Mouse (Mus musculus) gastrocnemius, adult 2 months (tissue): Measurements from ENCODE around the gene Tha1. TPM values are rescaled to one million over a fixed set of nuclear protein-coding genes. Genes with fewer than 3 reads are reported as not detected.

ENCODE experiments used
- DNase-seq: peaks from one replicate; pipeline ENCODE4 v3.0.0; 2022
- H3K27ac ChIP-seq: fragments of 200-600 bp; 2 replicates; pipeline ENCODE4 v1.8.1; 2022; ENCODE audit warnings: mild to moderate bottlenecking
- H3K4me3 ChIP-seq: fragments of 200-600 bp; 2 replicates; pipeline ENCODE4 v1.8.1; 2022; ENCODE audit warnings: mild to moderate bottlenecking, moderate library complexity
- CTCF ChIP-seq: fragments of 200-600 bp; IDR thresholded peaks from 2 replicates; pipeline ENCODE4 v1.8.1; 2022; ENCODE audit warnings: antibody characterized with exemption, mild to moderate bottlenecking, moderate library complexity
- intact Hi-C: fragments of 180-260 bp; cut with DNase I; formaldehyde crosslinking; loops from one replicate; pipeline ENCODE4 v1.15.1; 2025
- total RNA-seq, 2 experiments: library from RNA; stranded (reverse); gene quantifications; 2 replicates each; pipeline ENCODE4 v1.2.3; 2021

The Tha1 gene
- total RNA-seq, 2 experiments from 2014 or later = 3.8 to 5.2 TPM

GRCm38 (mm10) chr11:117855975-117856374 lies 17.3 kb downstream of the Tha1 start:
- intact Hi-C loops = no loop called here
- H3K27ac ChIP-seq = no peak overlapping the region
- no peak overlapping the region for H3K4me3 ChIP-seq
- TF ChIP-seq CTCF = no peak
- no peak for DNase-seq

GRCm38 (mm10) chr11:117855360-117855759 lies 17.9 kb downstream of the Tha1 start:
- TF ChIP-seq CTCF = no peak
- intact Hi-C loops = no loop called here
- no peak overlapping the region for H3K27ac ChIP-seq
- DNase-seq = no peak
- no peak overlapping the region for H3K4me3 ChIP-seq

GRCm38 (mm10) chr11:117854241-117854640 lies 19.0 kb downstream of the Tha1 start:
- no peak overlapping the region for H3K4me3 ChIP-seq
- no peak overlapping the region for H3K27ac ChIP-seq
- TF ChIP-seq CTCF = no peak
- DNase-seq = no peak
- intact Hi-C loops = no loop called here

GRCm38 (mm10) chr11:117852875-117853274 lies 20.4 kb downstream of the Tha1 start:
- DNase-seq = no peak
- H3K4me3 ChIP-seq = no peak overlapping the region
- TF ChIP-seq CTCF = no peak
- no peak overlapping the region for H3K27ac ChIP-seq
- intact Hi-C loops = no loop called here

- H3K27ac ChIP-seq = peak within 1 kb of the TSS; percentile 94
- peak; percentile 97 for DNase-seq
- intact Hi-C loops = no loop called here
- TF ChIP-seq CTCF = no peak
- peak within 1 kb of the TSS; percentile 82 for H3K4me3 ChIP-seq
Observed at GRCm38 (mm10) chr11:117848985-117849671, 24.2 kb downstream of the Tha1 start, which contains the start of gene Birc5. Gene Birc5, plus strand, starts transcription at chr11:117849251.

GRCm38 (mm10) chr11:117848271-117848984 lies 24.9 kb downstream of the Tha1 start:
- Histone ChIP-seq H3K4me3 (peak overlapping the region; percentile 82), H3K27ac (peak overlapping the region; percentile 94)
- TF ChIP-seq CTCF = no peak
- no peak for DNase-seq
- intact Hi-C loops = no loop called here

- DNase-seq = no peak
- peak overlapping the region; percentile 94 for H3K27ac ChIP-seq
- H3K4me3 ChIP-seq = peak overlapping the region; percentile 82
- intact Hi-C loops = no loop called here
- TF ChIP-seq CTCF = no peak
Observed at GRCm38 (mm10) chr11:117847593-117848215, 25.6 kb downstream of the Tha1 start.

- DNase-seq = no peak
- H3K27ac ChIP-seq = no peak overlapping the region
- peak; percentile 47 for TF ChIP-seq CTCF
- no peak overlapping the region for H3K4me3 ChIP-seq
- intact Hi-C loops = no loop called here
Observed at GRCm38 (mm10) chr11:117846640-117847039, 26.6 kb downstream of the Tha1 start.

- no peak for TF ChIP-seq CTCF
- no peak overlapping the region for H3K27ac ChIP-seq
- no peak for DNase-seq
- no peak overlapping the region for H3K4me3 ChIP-seq
- intact Hi-C loops = no loop called here
Observed at GRCm38 (mm10) chr11:117845651-117846050, 27.6 kb downstream of the Tha1 start.

- no peak for DNase-seq
- intact Hi-C loops = no loop called here
- no peak for TF ChIP-seq CTCF
- Histone ChIP-seq H3K4me3 (no peak overlapping the region), H3K27ac (no peak overlapping the region)
Observed at GRCm38 (mm10) chr11:117844997-117845396, 28.3 kb downstream of the Tha1 start.

- intact Hi-C loops = no loop called here
- TF ChIP-seq CTCF = no peak
- Histone ChIP-seq H3K4me3 (no peak overlapping the region), H3K27ac (no peak overlapping the region)
- no peak for DNase-seq
Observed at GRCm38 (mm10) chr11:117843434-117843833, 29.8 kb downstream of the Tha1 start.

GRCm38 (mm10) chr11:117840910-117841309 lies 32.4 kb downstream of the Tha1 start:
- intact Hi-C loops = no loop called here
- no peak for DNase-seq
- TF ChIP-seq CTCF = no peak
- Histone ChIP-seq H3K4me3 (no peak overlapping the region), H3K27ac (no peak overlapping the region)

GRCm38 (mm10) chr11:117839021-117839420 lies 34.3 kb downstream of the Tha1 start:
- Histone ChIP-seq H3K27ac (no peak overlapping the region), H3K4me3 (no peak overlapping the region)
- DNase-seq = no peak
- TF ChIP-seq CTCF = no peak
- intact Hi-C loops = no loop called here
